Mouse (Mus musculus) ovary, adult 10 weeks (tissue): ENCODE data around the gene Trmt44. TPM values are rescaled to one million over a fixed set of nuclear protein-coding genes. Genes with fewer than 3 reads are reported as not detected.

ENCODE experiments used
- polyA plus RNA-seq: library from polyadenylated mRNA; stranded (reverse); fragments of 350-450 nt; fragmentation: Illumina TruSeq; extraction: RNeasy Lipid Tissue Mini Kit (QIAGEN cat#74804); gene quantifications from one replicate; pipeline ENCODE4 v1.2.3, GENCODE M21; 2014

The Trmt44 gene
- polyA plus RNA-seq: 1.8 TPM

GRCm38 (mm10) chr5:35574653-35575599 lies at the start of gene Trmt44:
TSS of gene Trmt44 (minus strand) at chr5:35575070.

GRCm38 (mm10) chr5:35582445-35583220 lies 7.8 kb upstream of the Trmt44 start, which contains the start of gene Acox3:
TSS of gene Acox3 (plus strand) at chr5:35583040.

GRCm38 (mm10) chr5:35525469-35526123 lies 49.3 kb downstream of the Trmt44 start, which contains the start of gene Cpz:
TSS of gene Cpz (minus strand) at chr5:35525698.

Other genes starting within 250 kb of the Trmt44 start
- not detected for gene Hmx1, start 186.0 kb downstream of the Trmt44 start, polyA plus RNA-seq
- not detected for gene Cpz, start 49.4 kb downstream of the Trmt44 start, polyA plus RNA-seq
- 6.5 TPM for gene Acox3, start 8.0 kb upstream of the Trmt44 start, polyA plus RNA-seq
- 1.7 TPM for gene Htra3, start 104.7 kb upstream of the Trmt44 start, polyA plus RNA-seq
- 0.23 TPM for gene Sh3tc1, start 164.9 kb upstream of the Trmt44 start, polyA plus RNA-seq
- 0.20 TPM for gene Ablim2, start 182.8 kb upstream of the Trmt44 start, polyA plus RNA-seq